In the genomic region with DNA sequence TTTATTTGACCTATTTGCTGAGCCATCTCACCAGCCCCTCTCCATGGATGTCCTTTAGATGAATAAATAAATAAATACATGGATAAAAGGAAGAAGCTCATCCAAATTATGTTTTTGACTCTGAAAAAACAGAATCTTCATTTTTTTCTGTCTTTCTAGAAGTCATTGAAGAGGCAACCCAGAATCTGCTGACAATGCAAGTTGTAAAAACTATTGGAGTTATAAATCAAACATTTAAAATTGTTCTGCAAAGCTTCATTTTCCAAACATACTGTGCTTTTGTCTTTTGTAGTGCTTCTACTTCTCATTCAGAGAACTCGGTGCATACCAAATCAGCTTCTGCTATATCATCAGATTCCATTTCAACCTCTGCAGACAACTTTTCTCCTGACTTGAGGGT, we compare ENCODE assay signal across 26 mouse cellular contexts.
"Had no signal": no experiment of that assay in that cellular context is flagged by ENCODE, and none has a peak within 500 bp of the region (broad histone marks: within the 10 kb centered on the region; RNA-seq: fewer than 3 reads in every experiment).

No protein-coding gene starts in this region.

- H3K4me1 ChIP-seq: embryonic facial prominence, embryonic 10.5 days; embryonic facial prominence, embryonic 12.5 days; embryonic facial prominence, embryonic 13.5 days; forebrain, embryonic 10.5 days; forebrain, embryonic 12.5 days; forebrain, embryonic 13.5 days; forebrain, embryonic 15.5 days had no signal

- H3K9me3 ChIP-seq: embryonic facial prominence, embryonic 10.5 days; embryonic facial prominence, embryonic 12.5 days; embryonic facial prominence, embryonic 15.5 days; forebrain, embryonic 10.5 days; forebrain, embryonic 12.5 days; forebrain, embryonic 13.5 days; forebrain, embryonic 15.5 days; heart, embryonic 10.5 days had no signal

- H3K4me3 ChIP-seq: embryonic facial prominence, embryonic 10.5 days; embryonic facial prominence, embryonic 12.5 days; embryonic facial prominence, embryonic 13.5 days; embryonic facial prominence, embryonic 15.5 days; erythroblast, embryonic 14.5 days; forebrain, embryonic 10.5 days; forebrain, embryonic 12.5 days; forebrain, embryonic 13.5 days; forebrain, embryonic 15.5 days; gastrocnemius, adult 2 months; heart, adult 2 months; heart, embryonic 10.5 days had no signal

- H3K27ac ChIP-seq: embryonic facial prominence, embryonic 10.5 days; embryonic facial prominence, embryonic 12.5 days; embryonic facial prominence, embryonic 13.5 days; embryonic facial prominence, embryonic 15.5 days; forebrain, embryonic 10.5 days; forebrain, embryonic 12.5 days; forebrain, embryonic 13.5 days; forebrain, embryonic 15.5 days; gastrocnemius, adult 2 months; heart, adult 2 months; heart, embryonic 10.5 days had no signal

- ATAC-seq: forebrain, embryonic 13.5 days; forebrain, embryonic 14.5 days; forebrain, embryonic 15.5 days; forebrain, embryonic 16.5 days had no signal

- H3K9ac ChIP-seq: embryonic facial prominence, embryonic 12.5 days; embryonic facial prominence, embryonic 13.5 days; embryonic facial prominence, embryonic 15.5 days; forebrain, embryonic 12.5 days; forebrain, embryonic 13.5 days; forebrain, embryonic 15.5 days had no signal

- H3K4me2 ChIP-seq: embryonic facial prominence, embryonic 12.5 days; embryonic facial prominence, embryonic 13.5 days; embryonic facial prominence, embryonic 15.5 days; forebrain, embryonic 12.5 days; forebrain, embryonic 13.5 days; forebrain, embryonic 15.5 days; heart, embryonic 11.5 days had no signal

- H3K27me3 ChIP-seq: embryonic facial prominence, embryonic 12.5 days; embryonic facial prominence, embryonic 13.5 days; embryonic facial prominence, embryonic 15.5 days; forebrain, embryonic 12.5 days; forebrain, embryonic 13.5 days; forebrain, embryonic 15.5 days had no signal

- DNase-seq: cerebellum, adult 9-11 months; cerebellum, postnatal 10 days; cerebellum, postnatal 14 days; cerebellum, postnatal 25 days; cerebellum, postnatal 36 days; embryo, embryonic 11 days; gastrocnemius, adult 2 months; gastrocnemius, postnatal 10 days; gastrocnemius, postnatal 14 days; gastrocnemius, postnatal 25 days; gastrocnemius, postnatal 36 days; heart, adult 18-20 months; heart, adult 2 months had no signal
